Mouse (Mus musculus): ENCODE measurements around the gene Plcg1.
A peak's percentile ranks its signal among the peaks of the same experiment; 100 is the strongest.

Gene Plcg1

DNA sequence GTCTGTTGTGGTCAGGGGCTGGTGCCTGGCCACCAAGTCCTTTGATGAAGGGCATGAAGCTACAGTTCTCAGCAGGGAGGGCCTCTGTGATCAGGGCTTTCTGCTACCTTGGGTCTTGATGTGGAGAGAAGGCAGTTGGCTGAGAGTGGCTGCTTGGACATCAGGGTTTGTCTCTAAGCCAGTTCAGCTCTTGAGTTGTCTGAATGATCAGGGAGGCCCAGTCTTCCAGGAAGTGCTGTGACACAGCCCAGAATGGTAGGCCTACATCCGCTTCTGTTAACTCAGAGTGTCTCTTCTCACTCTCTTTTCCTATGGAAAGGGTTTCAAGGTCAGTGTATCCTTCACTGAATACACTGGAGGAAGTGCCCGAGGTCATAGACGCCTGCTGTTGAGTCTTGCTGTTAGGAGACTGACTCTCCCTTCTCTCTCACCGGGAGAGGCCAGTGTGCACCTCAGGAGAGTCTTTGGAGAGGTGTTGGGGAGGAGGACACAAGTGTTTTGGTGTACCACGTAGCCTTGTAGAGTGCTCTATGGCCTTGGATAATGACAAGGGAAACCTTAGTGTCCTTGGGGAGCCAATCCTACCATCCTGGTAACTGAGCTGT is 4.7 kb downstream of the Plcg1 start:
- DNase-seq (ENCODE audit: low spot score in 2 of 2): no peak

DNA sequence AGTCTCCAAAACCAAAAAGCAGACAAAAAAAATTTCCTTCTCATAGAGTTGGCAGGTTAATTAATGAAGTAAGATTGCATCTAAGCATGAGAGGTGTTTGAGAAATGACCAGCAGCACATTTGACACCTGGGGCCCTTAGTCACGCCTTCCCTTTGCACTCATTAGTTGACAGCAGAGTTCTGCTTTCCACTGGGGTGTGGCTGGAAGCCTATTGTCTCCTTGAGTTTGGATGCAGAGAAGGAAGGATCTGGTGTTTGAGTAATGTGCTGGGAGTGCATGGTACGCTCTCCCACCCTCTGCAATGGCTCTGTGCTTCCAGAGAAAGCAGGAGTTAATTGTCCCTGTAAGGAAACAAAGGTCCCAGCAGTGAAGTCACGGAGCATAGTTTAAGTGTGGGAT is 5.4 kb downstream of the Plcg1 start:
- no peak for DNase-seq (ENCODE audit: low spot score in 2 of 2)

DNA sequence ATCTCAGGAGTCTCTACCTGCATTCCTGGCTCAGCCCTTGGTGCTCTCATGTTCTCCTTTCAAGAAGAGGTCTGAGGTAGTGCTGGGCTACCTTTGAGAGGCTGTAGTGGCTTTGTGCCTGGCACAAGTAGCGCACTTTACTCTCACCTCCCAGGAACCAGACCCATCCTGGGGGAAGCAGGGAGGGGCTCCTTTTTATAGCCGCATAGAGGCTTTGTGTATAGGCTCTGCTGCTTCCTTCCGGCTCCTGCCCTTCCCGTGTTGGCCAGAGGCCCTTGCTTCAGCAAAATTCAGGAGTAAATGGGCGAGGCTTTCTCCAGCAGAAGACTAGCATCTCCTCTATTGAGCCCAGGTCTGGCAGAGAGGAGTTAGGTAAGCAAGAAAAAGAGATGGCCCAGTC is 7.3 kb downstream of the Plcg1 start:
- no peak for DNase-seq (ENCODE audit: low spot score in 2 of 2)

DNA sequence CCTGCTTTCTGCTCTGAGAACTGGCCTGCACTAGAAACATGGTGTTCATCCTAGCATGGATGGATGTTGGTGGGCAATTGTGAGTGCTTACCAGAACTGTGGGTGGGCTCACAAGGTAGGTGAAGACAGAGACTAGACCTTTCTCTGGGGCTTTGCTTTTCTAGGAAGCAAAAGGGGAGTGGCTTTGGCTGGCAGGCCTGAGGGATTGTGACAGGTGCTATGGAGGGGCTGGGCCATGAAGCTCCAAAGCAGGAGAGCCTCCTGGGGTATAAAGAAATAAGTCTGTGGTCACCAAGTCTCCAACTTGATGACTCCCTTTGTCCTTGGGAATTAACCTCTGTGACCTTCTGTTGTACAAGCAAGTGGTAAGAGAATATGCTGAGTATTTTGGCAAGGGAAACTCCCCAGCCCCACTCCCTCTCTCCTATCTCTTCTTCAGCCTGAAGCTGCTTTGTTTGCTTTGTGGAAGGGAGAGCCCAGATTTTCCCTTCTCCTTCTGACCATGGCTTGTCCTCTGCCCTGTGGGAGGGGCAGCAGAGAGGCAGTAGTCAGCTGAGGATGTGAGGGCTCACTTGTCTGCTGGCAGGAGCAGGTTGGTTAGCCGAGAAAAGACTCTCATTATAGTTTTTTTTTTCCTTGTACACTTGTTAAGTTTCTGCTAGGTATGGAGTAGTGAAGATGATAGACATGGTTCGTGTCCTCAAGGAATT is 8.7 kb downstream of the Plcg1 start:
- DNase-seq (ENCODE audit: low spot score in 2 of 2): no peak

DNA sequence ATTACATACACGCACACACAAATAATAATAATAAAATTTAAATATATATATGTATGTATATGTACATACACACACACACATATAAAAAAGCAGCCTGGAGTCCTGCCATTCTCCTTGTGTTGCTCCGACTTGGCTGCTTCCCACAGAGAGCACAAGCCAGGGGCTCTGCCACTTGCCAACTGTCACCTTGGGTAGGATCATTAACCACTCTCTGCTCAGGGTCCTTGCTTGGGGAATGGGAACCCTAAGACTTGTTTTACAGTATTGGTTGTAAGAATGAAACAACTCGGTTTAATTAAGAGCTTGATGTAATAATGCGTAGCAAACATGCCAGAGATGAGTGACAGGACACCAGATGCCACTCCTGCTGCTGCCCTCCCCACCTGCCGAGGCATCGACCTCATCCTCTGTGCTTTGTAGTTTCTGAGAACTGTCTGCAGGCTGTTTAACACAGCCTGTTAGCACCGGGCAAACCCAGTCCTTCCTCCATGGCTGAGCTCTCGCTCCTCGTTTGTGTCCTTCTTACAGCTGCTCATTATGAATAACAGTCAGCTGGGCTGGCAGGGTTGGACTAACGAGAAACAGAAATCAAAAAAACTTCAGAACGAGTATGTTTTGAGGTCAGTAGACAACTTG is 9.5 kb downstream of the Plcg1 start:
- DNase-seq (ENCODE audit: low spot score in 2 of 2): no peak

DNA sequence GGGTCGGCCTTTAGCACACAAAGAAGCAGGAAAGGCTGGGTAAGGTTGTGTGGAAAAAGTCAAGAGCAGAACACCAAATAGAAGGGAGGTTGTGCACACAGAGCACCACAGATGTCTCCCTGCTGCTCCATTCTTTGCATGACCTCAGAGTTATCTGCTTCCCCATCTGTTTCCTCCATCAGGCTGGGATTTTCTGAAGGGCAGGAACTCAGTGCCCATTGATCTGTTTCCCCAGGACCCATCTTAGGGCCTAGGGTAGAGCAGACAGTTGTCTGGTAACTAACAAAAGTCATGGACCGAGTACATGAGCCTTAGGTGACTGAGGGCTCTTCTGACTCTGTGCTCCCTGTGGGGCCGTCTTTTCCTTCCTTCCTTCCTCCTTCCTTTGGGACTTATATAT is 10.5 kb downstream of the Plcg1 start:
- no peak for DNase-seq (ENCODE audit: low spot score in 2 of 2)

DNA sequence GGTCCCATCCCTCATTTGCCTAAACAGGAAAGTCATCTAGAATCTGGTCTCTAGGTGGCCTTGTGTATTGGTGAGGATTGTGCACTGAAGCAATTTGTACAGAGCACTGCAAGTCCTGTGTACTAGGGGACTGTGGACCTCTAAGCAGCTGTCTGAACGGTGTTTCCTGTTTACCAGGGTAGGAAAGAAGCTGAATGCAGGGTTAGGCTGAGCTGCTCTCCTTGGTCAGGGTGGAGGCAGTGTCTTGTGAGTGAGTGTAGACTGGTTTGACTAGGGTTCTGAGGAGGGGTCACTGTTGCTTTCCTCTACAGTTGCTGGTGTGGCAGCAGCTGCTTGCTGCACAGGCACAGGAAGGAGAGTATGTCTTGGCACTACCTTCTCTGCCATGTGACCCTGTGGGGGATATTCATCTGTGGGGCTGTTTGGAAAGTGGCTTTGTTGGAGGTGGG is 11.1 kb downstream of the Plcg1 start:
- no peak for DNase-seq (ENCODE audit: low spot score in 2 of 2)

DNA sequence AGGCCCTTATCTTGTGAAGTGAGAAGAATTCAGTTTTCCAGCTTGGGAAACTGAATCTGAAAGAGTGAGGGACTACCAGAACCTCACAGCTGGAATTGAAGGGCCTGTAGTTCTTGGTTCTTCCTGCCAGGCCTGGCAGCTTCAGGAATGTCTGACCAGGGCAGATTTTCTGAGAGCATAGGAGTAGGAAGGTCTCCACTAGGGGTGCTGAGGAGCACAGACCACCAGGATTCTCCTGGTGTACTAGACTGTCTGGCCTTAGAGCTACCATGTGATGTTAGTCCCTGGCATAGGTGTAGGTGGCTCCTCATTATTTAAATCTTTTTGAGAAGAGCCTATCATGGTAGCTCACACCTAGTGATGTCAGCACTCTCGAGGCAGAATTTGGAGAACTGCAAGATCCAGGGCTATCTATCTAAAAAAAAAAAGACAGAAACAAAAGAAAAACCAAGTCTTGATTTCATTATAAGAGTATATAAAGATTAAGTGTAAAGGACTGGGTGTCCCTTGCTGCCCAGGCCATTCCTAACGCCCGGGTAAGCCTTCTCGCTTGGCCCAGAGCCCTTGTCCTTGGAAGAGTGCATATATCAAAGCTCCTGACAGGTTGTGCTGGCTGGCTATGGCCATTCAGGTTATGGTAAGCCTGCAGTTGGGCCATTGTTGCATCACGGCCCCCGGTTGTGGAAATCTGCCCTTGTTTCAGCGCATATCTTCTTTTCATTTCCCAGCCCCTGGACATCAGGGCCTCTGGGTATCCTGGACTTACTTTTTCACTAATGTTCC is 13.1 kb downstream of the Plcg1 start:
- DNase-seq (ENCODE audit: low spot score in 2 of 2): peak in 1 of 2 experiments; percentile 43

DNA sequence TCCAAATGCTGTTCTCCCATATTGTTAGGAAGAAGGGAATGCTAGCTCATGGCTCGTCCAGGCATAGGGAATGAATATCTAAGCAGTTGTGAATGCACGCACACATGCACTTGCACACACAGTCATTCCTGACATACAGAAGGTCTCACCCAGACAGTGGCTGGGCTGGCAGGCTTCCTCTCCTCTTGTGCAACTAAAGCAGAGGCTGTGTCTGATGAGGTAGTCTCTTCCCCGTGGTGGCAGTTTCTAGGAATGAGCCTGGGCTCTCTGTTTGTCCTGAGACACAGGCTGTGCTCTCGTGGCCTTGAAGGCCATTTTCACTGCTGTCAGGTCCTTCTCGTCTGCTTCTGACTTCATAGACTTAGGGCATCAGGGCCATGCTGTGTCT is 13.7 kb downstream of the Plcg1 start:
- no peak for DNase-seq (ENCODE audit: low spot score in 2 of 2)

DNA sequence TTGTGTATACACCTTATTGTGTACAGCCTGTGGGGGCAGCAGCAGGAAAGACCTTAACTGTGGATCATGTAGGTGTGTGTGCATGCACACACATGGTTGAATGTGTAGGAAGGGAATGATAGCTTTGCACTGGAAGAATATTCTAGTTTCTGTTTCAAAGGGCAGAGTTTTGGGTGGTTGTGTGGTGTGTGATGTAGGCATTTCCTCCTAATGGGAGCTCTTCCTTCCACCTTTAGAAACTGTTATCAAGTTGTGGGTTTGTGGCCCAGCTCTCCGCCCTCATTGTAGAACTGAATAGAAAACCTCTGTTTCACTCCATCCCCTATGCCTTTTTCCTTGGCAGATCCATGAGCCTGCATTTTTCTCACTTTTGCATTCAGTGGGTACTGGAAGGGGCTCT is 14.4 kb downstream of the Plcg1 start:
- no peak for DNase-seq (ENCODE audit: low spot score in 2 of 2)

DNA sequence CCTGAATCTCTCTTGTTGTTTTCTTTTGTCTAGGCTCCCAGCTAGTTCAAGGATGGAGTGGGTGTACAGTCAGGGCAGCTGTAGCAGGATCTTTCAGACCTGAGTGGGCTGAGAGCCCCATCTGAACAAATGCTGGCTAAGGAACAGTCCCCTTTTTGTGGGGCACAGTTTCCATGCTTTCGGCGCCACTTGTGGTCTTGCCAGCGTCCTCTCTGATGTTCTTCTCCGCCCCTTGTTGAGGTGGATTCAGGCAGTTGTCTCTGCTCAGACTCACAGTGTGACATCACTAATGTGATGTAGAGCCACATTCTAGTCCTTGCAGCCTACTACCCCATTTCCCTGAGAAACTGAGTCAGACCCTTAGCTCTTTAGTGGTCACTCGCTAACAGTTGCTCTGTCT is 15.5 kb downstream of the Plcg1 start:
- DNase-seq (ENCODE audit: low spot score in 2 of 2): no peak

DNA sequence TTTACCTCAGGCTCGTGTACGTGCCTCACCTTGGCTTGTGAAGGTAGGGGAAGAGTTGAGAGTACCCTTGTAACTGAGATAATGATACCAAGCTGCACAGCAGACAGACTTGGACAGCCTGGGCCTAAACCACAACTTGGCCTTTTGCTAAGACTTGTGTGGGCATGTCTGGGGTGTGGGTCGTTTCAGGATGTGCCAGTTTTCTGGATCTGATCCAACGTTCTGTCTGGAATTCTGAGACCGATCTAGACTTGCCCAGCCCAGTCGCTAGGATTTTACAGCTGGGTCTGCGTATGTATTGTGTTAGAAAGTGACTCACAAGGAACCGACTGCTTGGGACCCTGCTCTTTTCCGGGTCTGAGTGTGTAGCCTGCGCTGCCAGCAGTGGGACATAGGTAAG is 16.0 kb downstream of the Plcg1 start:
- no peak for DNase-seq (ENCODE audit: low spot score in 2 of 2)

DNA sequence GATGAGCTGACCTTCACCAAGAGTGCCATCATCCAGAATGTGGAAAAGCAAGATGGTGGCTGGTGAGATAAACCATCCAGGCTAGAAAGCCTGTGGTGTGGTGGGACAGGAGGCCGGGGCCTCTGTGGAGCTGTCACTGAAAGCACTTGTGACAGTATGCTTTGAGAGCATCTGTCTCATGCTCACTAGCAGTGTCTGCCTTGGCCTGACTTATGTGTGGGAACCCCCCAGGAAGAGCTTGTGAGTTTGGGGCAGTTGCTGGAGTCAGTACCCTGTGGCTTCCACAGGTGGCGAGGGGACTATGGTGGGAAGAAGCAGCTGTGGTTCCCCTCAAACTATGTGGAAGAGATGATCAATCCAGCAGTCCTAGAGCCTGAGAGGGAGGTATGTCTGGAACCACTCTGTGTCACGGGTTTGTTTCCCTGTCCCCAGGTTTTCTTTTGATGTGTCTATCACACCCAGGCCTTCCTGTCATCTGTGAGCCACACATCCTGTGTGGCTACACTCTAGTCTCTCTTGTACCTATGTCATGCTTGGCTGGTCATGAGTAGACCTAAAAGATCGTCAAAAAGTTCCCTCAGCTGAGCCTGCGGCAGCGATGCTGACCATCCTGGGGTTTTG is 25.6 kb downstream of the Plcg1 start:
- DNase-seq (ENCODE audit: low spot score in 2 of 2): no peak

DNA sequence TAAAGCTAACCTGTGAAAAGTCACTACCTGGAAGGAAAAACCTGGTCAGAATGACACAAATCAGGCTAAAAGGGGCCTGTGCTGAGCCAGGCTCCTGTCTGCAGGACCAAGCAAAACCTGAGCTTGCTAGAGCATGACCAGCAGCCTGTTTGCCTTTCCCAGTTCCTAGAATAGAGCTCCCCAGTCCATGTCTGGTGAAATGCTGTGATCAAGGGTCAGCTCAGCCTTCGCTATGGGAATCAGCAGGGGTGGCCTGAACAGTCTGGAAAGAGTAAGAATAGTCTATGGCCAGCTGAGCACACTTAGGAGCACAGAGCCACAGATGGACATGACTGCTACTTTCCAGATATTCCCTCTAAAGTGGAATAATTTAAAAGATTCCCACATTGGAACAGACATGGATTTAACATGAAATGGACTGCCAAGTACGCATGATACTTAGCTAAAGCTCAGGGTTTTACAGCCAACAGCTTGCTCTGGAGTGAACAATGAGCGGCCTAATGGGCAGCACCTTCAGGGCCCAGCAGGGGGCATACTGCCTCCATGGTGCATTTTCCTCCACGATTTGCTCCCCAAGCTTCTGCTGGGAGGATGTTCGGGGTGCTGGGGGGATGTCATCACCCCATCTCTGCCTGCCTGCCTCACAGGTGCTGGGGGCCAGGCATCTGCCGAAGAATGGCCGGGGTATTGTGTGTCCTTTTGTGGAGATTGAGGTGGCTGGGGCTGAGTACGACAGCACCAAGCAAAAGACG is 29.5 kb downstream of the Plcg1 start:
- DNase-seq (ENCODE audit: low spot score in 2 of 2): peak; percentile 45 to 60

DNA sequence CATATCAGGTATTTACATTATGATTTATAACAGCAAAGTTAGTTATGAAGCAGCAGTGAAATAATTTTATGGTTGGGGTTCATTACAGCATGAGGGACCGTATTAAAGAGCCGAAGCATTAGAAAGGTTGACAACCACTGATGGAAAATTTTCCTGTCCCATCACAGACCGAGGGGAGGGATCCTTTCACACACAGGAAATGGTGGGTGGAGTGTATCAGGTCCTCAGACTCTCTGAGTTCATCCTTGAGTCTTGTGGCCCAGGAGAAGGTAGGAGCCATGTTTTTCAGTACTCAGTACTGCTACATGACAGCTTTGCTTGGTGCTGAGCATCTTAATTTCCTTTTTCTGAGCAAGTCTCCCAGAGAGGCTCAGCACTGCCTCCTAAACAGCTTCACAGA is 32.7 kb downstream of the Plcg1 start:
- no peak for DNase-seq (ENCODE audit: low spot score in 2 of 2)

DNA sequence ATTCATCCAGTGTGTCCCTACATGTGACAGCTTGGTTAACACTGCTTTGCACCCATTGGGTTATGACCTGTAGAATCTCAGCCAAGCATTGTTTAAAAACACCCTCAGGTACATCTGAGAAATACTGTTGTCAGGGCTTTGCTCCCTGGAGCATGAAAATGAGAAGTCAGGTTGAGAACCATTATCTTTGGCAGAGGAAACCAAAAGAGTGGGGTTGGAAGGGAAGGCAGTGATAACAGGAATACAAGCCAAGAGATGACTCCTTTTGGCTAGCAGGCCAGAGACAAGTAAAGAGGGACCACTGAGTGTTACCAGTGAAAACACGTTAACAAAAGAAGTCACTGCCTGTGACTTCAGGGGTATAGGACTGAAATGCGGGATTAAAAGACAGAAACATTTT is 33.3 kb downstream of the Plcg1 start:
- DNase-seq (ENCODE audit: low spot score in 2 of 2): no peak

DNA sequence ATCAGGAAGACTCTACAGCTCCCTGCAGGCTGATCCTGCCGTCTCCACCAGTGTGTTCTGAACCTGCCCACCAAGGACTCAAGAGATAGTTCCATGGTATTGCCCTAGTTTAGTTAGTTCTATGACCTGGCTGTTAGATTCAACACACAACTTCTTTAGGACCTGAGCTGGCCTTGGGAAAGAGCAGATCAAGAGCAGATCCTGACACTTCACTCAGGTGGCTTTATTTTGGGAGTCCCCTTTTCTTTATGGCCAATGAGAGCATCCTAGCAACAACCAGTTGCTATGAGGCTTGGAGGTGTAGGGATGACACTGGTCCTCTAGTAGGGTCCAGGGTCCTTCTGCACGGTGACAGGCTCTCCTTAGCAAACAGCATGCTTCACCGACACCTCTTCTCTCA is 34.0 kb downstream of the Plcg1 start:
- no peak for DNase-seq (ENCODE audit: low spot score in 2 of 2)

DNA sequence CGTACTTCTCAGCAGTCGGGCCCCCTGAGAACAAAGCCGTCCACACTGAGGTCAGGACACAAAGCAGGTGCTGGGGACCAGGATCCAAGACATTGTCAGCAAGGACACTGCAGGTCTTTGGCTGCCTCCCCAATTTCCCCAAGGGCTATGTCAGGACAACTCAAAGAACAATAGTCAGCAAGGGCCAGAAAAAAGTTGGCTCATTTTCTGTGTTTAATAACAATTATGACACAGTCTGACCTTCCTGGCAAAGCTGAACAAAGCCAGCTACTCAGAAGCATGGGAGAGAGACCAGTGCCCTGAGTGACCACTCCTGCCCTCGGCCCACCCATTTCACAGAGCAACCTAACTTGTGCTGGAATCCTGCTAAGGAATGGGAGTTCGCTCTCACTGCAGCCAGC is 35.3 kb downstream of the Plcg1 start:
- DNase-seq (ENCODE audit: low spot score in 2 of 2): no peak

DNA sequence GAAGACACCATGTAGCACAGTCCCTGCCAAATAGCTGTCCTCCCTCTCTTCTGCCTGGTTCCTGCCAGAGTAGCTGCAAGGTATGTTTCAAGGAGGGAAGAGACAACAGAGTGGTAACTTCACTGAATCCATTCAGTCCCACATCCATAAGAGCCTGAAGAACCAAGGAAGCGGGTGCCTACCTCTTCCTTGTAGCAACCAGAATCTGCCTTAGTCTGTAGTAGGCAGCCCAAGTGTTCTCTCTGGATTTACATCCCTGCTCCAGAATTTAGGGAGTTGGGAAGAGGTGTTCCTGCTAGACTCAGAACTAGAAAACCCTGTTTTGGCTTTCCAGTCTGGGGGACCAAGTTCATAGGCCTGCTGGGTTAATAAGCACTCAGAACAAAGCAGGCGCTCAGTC is 36.1 kb downstream of the Plcg1 start:
- DNase-seq (ENCODE audit: low spot score in 2 of 2): no peak

DNA sequence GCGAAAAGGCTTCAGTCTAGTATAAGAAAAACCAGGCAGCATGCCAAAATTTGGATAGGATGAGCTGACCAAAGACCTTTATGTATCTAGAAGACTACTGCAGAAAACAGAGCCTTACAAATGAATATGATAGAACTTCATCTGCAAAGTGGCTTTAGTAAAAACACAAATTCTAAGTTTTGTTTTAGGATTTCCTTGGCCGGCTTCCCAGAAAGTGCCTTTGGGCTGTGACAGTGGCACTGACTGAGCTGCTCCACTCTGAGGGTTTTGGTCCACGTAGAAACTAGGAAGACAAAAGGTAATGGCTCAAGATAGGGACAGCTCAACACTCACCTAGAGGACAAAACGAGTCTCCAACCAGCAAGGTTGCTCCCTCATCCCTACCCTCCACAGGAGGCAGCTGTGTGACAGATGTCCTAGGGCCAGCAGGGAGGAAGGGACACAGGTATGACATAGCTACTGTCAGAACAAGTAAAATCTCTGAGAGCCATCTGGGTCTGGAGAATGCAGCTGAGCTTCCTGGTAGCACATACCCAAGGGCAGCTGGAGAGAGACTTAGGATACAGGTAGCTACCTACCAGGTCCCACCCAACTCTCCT is 37.1 kb downstream of the Plcg1 start:
- DNase-seq (ENCODE audit: low spot score in 2 of 2): no peak

DNA sequence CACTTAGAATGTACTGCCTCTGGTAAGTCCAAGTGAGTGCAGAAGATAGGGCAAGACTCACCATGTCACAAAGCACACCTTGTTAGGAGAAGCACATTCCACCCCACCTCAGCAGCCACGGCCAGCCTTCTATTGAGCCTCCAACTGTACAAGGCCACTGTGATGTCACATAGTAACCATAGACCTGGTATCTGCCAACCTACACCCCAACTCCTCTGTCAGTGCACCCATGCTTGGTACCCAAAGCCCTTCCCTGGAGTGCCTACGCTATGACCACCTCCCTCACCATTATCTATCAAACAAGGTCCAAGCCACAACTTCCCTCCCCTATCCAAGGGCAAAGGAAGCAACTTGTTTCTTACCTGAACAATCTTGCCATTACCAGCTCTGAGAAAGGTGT is 37.9 kb downstream of the Plcg1 start:
- no peak for DNase-seq (ENCODE audit: low spot score in 2 of 2)
